Mouse (Mus musculus): Measurements from ENCODE around the gene Fuca1.

DNA sequence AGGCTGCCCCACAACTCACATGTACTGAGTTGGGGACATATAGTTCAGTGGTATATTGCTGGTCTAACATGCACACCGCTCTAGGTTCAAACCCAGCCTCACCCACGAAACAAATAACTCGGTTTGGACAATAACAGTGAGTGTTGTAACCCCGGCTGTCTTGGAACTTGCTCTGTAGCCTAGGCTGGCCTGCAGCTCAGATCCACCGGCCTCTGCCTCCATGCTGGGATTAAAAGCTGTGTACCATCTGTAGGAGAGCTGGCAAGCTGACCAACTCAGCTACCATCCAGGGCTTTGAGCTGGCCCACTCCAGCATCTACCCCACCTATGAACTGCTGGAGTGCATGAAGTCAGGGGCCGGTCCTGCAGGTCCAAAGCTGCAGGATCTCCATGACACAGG, 40.5 kb upstream of the Fuca1 start:
- TF ChIP-seq CTCF (conservative IDR thresholded peaks at IDR 0.05; ENCODE audit: insufficient read depth, insufficient read length, low read depth, low read length): no peak
- TF ChIP-seq POLR2A (IDR thresholded peaks at IDR 0.05; ENCODE audit: low read depth, low read length): no peak
